Mouse (Mus musculus) hindbrain, embryonic 11.5 days (tissue): Measurements from ENCODE around the gene Arl11. TPM values are rescaled to one million over a fixed set of nuclear protein-coding genes. Genes with fewer than 3 reads are reported as not detected.

ENCODE experiments used
- ATAC-seq: fragments of 200-750 bp; cut with Nextera tagmentation; 2 replicates; pipeline ENCODE4 v1.8.0; 2017; ENCODE audit warnings: mild to moderate bottlenecking, moderate TSS enrichment, moderate library complexity; ENCODE audit not compliant: low FRiP score
- DNase-seq: peaks from one replicate; pipeline ENCODE4 v3.0.0-alpha.2; 2015; ENCODE audit warnings: low spot score
- H3K27ac ChIP-seq: fragments of 300-500 bp; sonication (generic); 2 replicates; pipeline ENCODE4 v1.5.1; 2014; ENCODE audit warnings: mild to moderate bottlenecking, low read depth, low read length
- H3K27me3 ChIP-seq: fragments of 300-500 bp; sonication (generic); 2 replicates; pipeline ENCODE4 v1.6.1; 2014; ENCODE audit warnings: mild to moderate bottlenecking, low read length, moderate library complexity, mixed read lengths; ENCODE audit not compliant: control insufficient read depth, insufficient read depth
- H3K36me3 ChIP-seq: fragments of 300-500 bp; sonication (generic); 2 replicates; pipeline ENCODE4 v1.6.1; 2014; ENCODE audit warnings: mild to moderate bottlenecking, low read length, moderate library complexity, mixed read lengths; ENCODE audit not compliant: control insufficient read depth, insufficient read depth
- H3K4me1 ChIP-seq: fragments of 300-500 bp; sonication (generic); replicated peaks from 2 replicates; pipeline ENCODE4 v1.6.1; 2014; ENCODE audit warnings: low read length, mixed read lengths; ENCODE audit not compliant: control insufficient read depth, insufficient read depth
- H3K4me2 ChIP-seq: fragments of 300-500 bp; sonication (generic); replicated peaks from 2 replicates; pipeline ENCODE4 v1.6.1; 2014; ENCODE audit warnings: mild to moderate bottlenecking, low read depth, low read length
- H3K4me3 ChIP-seq: fragments of 300-500 bp; sonication (generic); 2 replicates; pipeline ENCODE4 v1.5.1; 2014; ENCODE audit warnings: low read depth, low read length
- H3K9ac ChIP-seq: fragments of 300-500 bp; sonication (generic); 2 replicates; pipeline ENCODE4 v1.6.1; 2014; ENCODE audit warnings: low read depth, low read length
- H3K9me3 ChIP-seq: fragments of 300-500 bp; sonication (generic); 2 replicates; pipeline ENCODE4 v1.6.1; 2016; ENCODE audit warnings: low read length; ENCODE audit not compliant: control insufficient read depth
- WGBS: fragments of 180-500 bp; shearing (Covaris S2); extraction: QIAGEN DNeasy Blood & Tissue Kit; methylation state at CpG from one replicate; pipeline ENCODE4 v1.1.7; 2014; 5-methylcytosine and 5-hydroxymethylcytosine counted together
- polyA plus RNA-seq: library from polyadenylated mRNA; unstranded; fragments of >200 nt; fragmentation: Nextera tagmentation; extraction: Ambion mirVana; gene quantifications from 2 replicates; pipeline ENCODE4 v1.2.1, GENCODE M21; 2014

Gene Arl11
- polyA plus RNA-seq, 1 experiment from 2014 or later: 0.66 TPM

DNA sequence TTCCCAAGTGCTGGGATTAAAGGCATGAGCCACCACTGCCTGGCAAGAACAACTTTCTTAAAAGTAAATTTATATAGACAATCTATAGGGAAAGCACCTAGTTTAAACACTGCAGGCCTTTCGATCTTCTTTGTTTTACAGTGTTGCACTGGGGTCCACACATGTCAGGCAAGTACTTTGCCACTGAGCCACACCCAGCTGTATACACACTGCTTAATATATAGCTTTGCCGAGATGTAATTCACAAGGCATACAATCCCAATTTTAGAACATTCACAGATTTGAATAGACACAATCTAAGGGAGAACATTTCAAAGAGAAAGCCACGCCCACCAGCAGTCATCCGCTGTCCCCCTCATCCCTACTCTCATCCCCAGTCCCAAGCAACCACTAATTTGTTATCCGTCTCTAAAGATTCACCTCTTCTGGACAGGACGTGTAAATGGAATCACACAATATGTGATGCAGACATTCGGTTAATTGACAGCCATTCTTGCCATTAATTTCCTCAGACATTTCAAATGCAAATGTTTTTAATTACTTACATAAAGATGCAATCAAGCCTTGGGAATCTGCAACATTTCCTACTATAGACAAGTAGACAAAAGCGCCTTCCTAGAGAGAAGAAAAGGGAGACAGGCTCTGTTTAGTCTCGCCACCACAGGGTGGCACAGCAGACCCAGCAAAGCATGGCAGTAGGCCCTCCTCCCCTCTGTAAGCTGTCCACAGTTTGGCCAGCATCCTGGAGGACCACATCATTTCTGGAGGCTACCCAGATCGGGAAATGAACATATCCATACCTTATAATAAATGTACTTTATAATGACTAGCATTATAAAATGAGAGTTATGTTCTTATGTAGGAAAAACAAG lies 37.5 kb downstream of the Arl11 start:
- Histone ChIP-seq H3K27ac (no peak overlapping the region), H3K9me3 (no peaks in the 10 kb centered on the region), H3K9ac (no peak overlapping the region), H3K4me3 (no peak overlapping the region), H3K27me3 (no peaks in the 10 kb centered on the region), H3K4me2 (no peak overlapping the region), H3K36me3 (no peaks in the 10 kb centered on the region), H3K4me1 (no peaks in the 10 kb centered on the region)
- 68% methylated on average over 10 of the region's 10 CpGs for whole genome bisulfite sequencing
- DNase-seq (no peak), ATAC-seq (no peak)

DNA sequence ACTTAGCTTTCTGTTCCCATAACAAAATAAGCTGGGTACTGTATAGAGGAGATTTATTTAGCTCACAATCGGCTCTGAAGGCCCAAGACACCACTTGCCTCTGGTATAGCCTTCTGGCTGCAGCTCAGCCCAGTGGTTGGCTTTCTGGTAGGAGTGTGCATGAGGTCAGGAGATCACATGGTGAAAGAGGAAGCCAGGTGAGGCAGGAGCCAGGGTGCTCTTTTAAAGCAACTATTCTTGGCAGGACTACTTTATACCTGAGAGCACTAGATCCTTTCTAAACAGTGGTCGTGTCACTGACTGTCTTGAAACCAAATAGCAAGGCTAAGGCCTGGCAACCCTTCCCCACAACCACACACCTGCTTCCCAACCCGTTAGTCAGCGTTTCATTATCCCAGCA lies 40.3 kb downstream of the Arl11 start:
- H3K9me3 ChIP-seq: no peaks in the 10 kb centered on the region
- no peaks in the 10 kb centered on the region for H3K36me3 ChIP-seq
- no peak overlapping the region for H3K4me2 ChIP-seq
- no peak overlapping the region for H3K27ac ChIP-seq
- ATAC-seq: no peak
- no peaks in the 10 kb centered on the region for H3K4me1 ChIP-seq
- no peak overlapping the region for H3K9ac ChIP-seq
- H3K4me3 ChIP-seq: no peak overlapping the region
- H3K27me3 ChIP-seq: no peaks in the 10 kb centered on the region
- 91% methylated on average over 4 of the region's 4 CpGs for WGBS
- DNase-seq: no peak

DNA sequence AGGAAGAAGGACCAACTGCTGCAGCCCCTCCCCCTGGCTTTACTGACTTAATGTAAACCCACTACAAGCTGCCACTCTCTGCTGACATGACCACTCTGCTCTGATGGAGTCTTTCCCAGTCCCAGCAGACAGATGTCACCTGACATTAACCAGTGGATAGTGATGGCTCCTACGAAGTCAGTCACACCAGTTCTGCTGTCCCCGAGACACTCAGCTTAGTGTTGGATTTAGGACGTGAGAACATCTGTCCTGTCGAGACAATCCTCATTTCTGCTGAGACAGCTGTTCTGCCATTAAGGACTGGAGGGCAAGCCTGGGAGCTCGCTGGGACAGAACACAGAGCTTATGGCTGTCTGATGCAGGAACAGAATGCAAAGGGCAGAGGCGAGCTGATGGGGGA lies 41.3 kb downstream of the Arl11 start:
- Histone ChIP-seq H3K9me3 (no peaks in the 10 kb centered on the region), H3K36me3 (no peaks in the 10 kb centered on the region), H3K4me3 (no peak overlapping the region), H3K27ac (no peak overlapping the region), H3K4me2 (no peak overlapping the region), H3K9ac (no peak overlapping the region), H3K27me3 (no peaks in the 10 kb centered on the region), H3K4me1 (no peaks in the 10 kb centered on the region)
- ATAC-seq: no peak
- no peak for DNase-seq
- 79% methylated on average over 6 of the region's 6 CpGs for WGBS

- no peaks in the 10 kb centered on the region for H3K36me3 ChIP-seq
- no peaks in the 10 kb centered on the region for H3K4me1 ChIP-seq
- no peaks in the 10 kb centered on the region for H3K9me3 ChIP-seq
- no peak overlapping the region for H3K4me2 ChIP-seq
- no peak overlapping the region for H3K4me3 ChIP-seq
- 80% methylated on average over 10 of the region's 10 CpGs for WGBS
- H3K27me3 ChIP-seq: no peaks in the 10 kb centered on the region
- no peak overlapping the region for H3K9ac ChIP-seq
- ATAC-seq (no peak), DNase-seq (no peak)
- H3K27ac ChIP-seq: no peak overlapping the region
These were observed 45.0 kb downstream of the Arl11 start for GRCm38 (mm10) chr14:61354251-61355235.

- peak within 1 kb of the TSS; percentile 57 for H3K4me2 ChIP-seq
- H3K4me1 ChIP-seq: no peaks in the 10 kb centered on the region
- DNase-seq: peak; percentile 92
- peak within 1 kb of the TSS; percentile 37; the same call in 1 of the 2 replicates for H3K27ac ChIP-seq
- ATAC-seq: peak; percentile 95
- H3K9me3 ChIP-seq: no peaks in the 10 kb centered on the region
- no peaks in the 10 kb centered on the region for H3K36me3 ChIP-seq
- 1% methylated on average over 40 of the region's 40 CpGs for WGBS
- peak within 1 kb of the TSS; percentile 56 for H3K4me3 ChIP-seq
- H3K27me3 ChIP-seq: no peaks in the 10 kb centered on the region
- H3K9ac ChIP-seq: peak within 1 kb of the TSS; percentile 79
These were observed 50.8 kb downstream of the Arl11 start, which contains the start of gene Ebpl for GRCm38 (mm10) chr14:61360131-61360980. TSS of gene Ebpl (minus strand) at chr14:61360439.

- no peak overlapping the region for H3K9ac ChIP-seq
- no peak for DNase-seq
These were observed 51.5 kb downstream of the Arl11 start for GRCm38 (mm10) chr14:61360981-61361511.

More at GRCm38 (mm10) chr14:61360981-61361511, 51.5 kb downstream of the Arl11 start:
- WGBS: 66% methylated on average over 3 of the region's 3 CpGs
- Histone ChIP-seq H3K4me2 (peak overlapping the region; percentile 57), H3K27ac (no peak overlapping the region), H3K9me3 (no peaks in the 10 kb centered on the region), H3K4me3 (no peak overlapping the region), H3K27me3 (no peaks in the 10 kb centered on the region), H3K4me1 (no peaks in the 10 kb centered on the region), H3K36me3 (no peaks in the 10 kb centered on the region)
- no peak for ATAC-seq
